Mouse (Mus musculus) kidney, adult 2 months (tissue): ENCODE results near the gene Trio. TPM values are rescaled to one million over a fixed set of nuclear protein-coding genes. Genes with fewer than 3 reads are reported as not detected.

ENCODE experiments used
- DNase-seq: peaks from one replicate; pipeline ENCODE4 v3.0.0; 2021
- H3K27ac ChIP-seq: fragments of 200-500 bp; 2 replicates; pipeline ENCODE4 v1.5.1; 2012; ENCODE audit warnings: low read depth, low read length, control low read depth, inconsistent platforms; ENCODE audit not compliant: insufficient read depth
- H3K27me3 ChIP-seq: fragments of 200-500 bp; replicated peaks from 2 replicates; pipeline ENCODE4 v1.6.1; 2012; ENCODE audit warnings: mild to moderate bottlenecking, moderate library complexity, low read length, inconsistent platforms; ENCODE audit not compliant: control insufficient read depth, insufficient read depth
- H3K36me3 ChIP-seq: fragments of 200-500 bp; 2 replicates; pipeline ENCODE4 v1.6.1; 2012; ENCODE audit warnings: mild to moderate bottlenecking, moderate library complexity, low read length, inconsistent platforms; ENCODE audit not compliant: control insufficient read depth, insufficient read depth
- H3K4me1 ChIP-seq: fragments of 200-500 bp; 2 replicates; pipeline ENCODE4 v1.6.1; 2011; ENCODE audit warnings: low read length; ENCODE audit not compliant: control insufficient read depth, insufficient read depth
- H3K4me3 ChIP-seq: fragments of 200-500 bp; 2 replicates; pipeline ENCODE4 v1.5.1; 2011; ENCODE audit warnings: mild to moderate bottlenecking, low read depth, low read length, control low read depth; ENCODE audit not compliant: insufficient read depth
- CTCF ChIP-seq: fragments of 200-500 bp; conservative IDR thresholded peaks from 2 replicates; pipeline ENCODE4 v1.5.1; 2011; ENCODE audit warnings: low read depth, mild to moderate bottlenecking, control low read depth, low read length, moderate library complexity, mixed read lengths; ENCODE audit not compliant: insufficient read depth, insufficient read length
- POLR2A ChIP-seq: fragments of 200-500 bp; IDR thresholded peaks from one replicate; pipeline ENCODE4 v1.6.1; 2011; ENCODE audit warnings: low read depth, low read length, control low read depth
- WGBS: fragments of 180-500 bp; shearing (Covaris S2); methylation state at CpG from one replicate; pipeline ENCODE4 v1.1.7; 2018; 5-methylcytosine and 5-hydroxymethylcytosine counted together
- polyA plus RNA-seq: library from polyadenylated mRNA; depleted of rRNA; stranded (reverse); fragments of >200 nt; gene quantifications from 2 replicates; pipeline ENCODE4 v1.2.3, GENCODE M21; 2012

The Trio gene
- polyA plus RNA-seq, 1 experiment = 37.2 TPM

GRCm38 (mm10) chr15:28001299-28001698, 24.3 kb downstream of the Trio start:
- Histone ChIP-seq H3K4me1 (peaks cover 45% of the 10 kb centered on the region), H3K4me3 (no peak overlapping the region), H3K27ac (peak overlapping the region; percentile 90), H3K36me3 (no peaks in the 10 kb centered on the region), H3K27me3 (no peaks in the 10 kb centered on the region)
- TF ChIP-seq POLR2A = no peak
- no peak for TF ChIP-seq CTCF
- 7% methylated on average over 4 of the region's 4 CpGs for WGBS
- DNase-seq = peak; percentile 72

- H3K27me3 ChIP-seq = no peaks in the 10 kb centered on the region
- TF ChIP-seq POLR2A (no peak), CTCF (no peak)
- no peak overlapping the region for H3K4me3 ChIP-seq
- peak; percentile 54 for DNase-seq
- H3K27ac ChIP-seq = peak overlapping the region; percentile 70
- H3K4me1 ChIP-seq = peaks cover 49% of the 10 kb centered on the region
- H3K36me3 ChIP-seq = no peaks in the 10 kb centered on the region
- 20% methylated on average over 8 of the region's 8 CpGs for WGBS
Measured at GRCm38 (mm10) chr15:27998621-27999359, 26.9 kb downstream of the Trio start.

GRCm38 (mm10) chr15:27997917-27998316, 27.7 kb downstream of the Trio start:
- TF ChIP-seq POLR2A (no peak), CTCF (peak; percentile 35; the same call in 1 of the 2 replicates)
- Histone ChIP-seq H3K36me3 (no peaks in the 10 kb centered on the region), H3K4me3 (no peak overlapping the region), H3K27ac (peak overlapping the region; percentile 47; the same call in 1 of the 2 replicates), H3K27me3 (no peaks in the 10 kb centered on the region), H3K4me1 (peaks cover 51% of the 10 kb centered on the region)
- 24% methylated on average over 8 of the region's 8 CpGs for WGBS
- peak; percentile 55 for DNase-seq

GRCm38 (mm10) chr15:27997391-27997841, 28.2 kb downstream of the Trio start:
- no peak overlapping the region for H3K4me3 ChIP-seq
- peak; percentile 65 for DNase-seq
- H3K36me3 ChIP-seq = no peaks in the 10 kb centered on the region
- H3K4me1 ChIP-seq = peaks cover 51% of the 10 kb centered on the region
- 32% methylated on average over 9 of the region's 9 CpGs for WGBS
- peak overlapping the region; percentile 15; the same call in 1 of the 2 replicates for H3K27ac ChIP-seq
- TF ChIP-seq POLR2A (no peak), CTCF (no peak)
- H3K27me3 ChIP-seq = no peaks in the 10 kb centered on the region

- Histone ChIP-seq H3K36me3 (no peaks in the 10 kb centered on the region), H3K27me3 (no peaks in the 10 kb centered on the region), H3K4me3 (no peak overlapping the region), H3K4me1 (peaks cover 53% of the 10 kb centered on the region), H3K27ac (0 out of 2 replicates have a peak overlapping the region, but pooled peaks have one; percentile 33)
- no peak for DNase-seq
- 41% methylated on average over 4 of the region's 4 CpGs for WGBS
- TF ChIP-seq POLR2A = no peak
- TF ChIP-seq CTCF = no peak
Measured at GRCm38 (mm10) chr15:27996750-27997149, 28.9 kb downstream of the Trio start.

- Histone ChIP-seq H3K4me1 (peaks cover 51% of the 10 kb centered on the region), H3K27ac (peak overlapping the region; percentile 77)
- 36% methylated on average over 3 of the region's 3 CpGs for WGBS
Measured at GRCm38 (mm10) chr15:27995421-27995820, 30.2 kb downstream of the Trio start.

GRCm38 (mm10) chr15:27994870-27995269, 30.8 kb downstream of the Trio start:
- Histone ChIP-seq H3K36me3 (no peaks in the 10 kb centered on the region), H3K4me1 (peaks cover 51% of the 10 kb centered on the region), H3K4me3 (peak overlapping the region; percentile 61), H3K27ac (peak overlapping the region; percentile 77), H3K27me3 (no peaks in the 10 kb centered on the region)
- DNase-seq = peak; percentile 62
- TF ChIP-seq POLR2A = no peak
- no peak for TF ChIP-seq CTCF
- WGBS = 45% methylated on average over 13 of the region's 13 CpGs

More at GRCm38 (mm10) chr15:27995421-27995820, 30.2 kb downstream of the Trio start:
- Histone ChIP-seq H3K36me3 (no peaks in the 10 kb centered on the region), H3K4me3 (no peak overlapping the region), H3K27me3 (no peaks in the 10 kb centered on the region)
- peak; percentile 89 for DNase-seq
- no peak for TF ChIP-seq POLR2A
